Mouse (Mus musculus) erythroblast, adult 5-6 weeks (primary cell): Measurements from ENCODE around the gene Fam186b. TPM values are rescaled to one million over a fixed set of nuclear protein-coding genes. Genes with fewer than 3 reads are reported as not detected.

Experiments used
- ATAC-seq: replicated peaks from 2 replicates; pipeline ENCODE4 v1.8.0; 2016; ENCODE audit warnings: moderate number of reproducible peaks, mild to moderate bottlenecking, moderate TSS enrichment, inconsistent platforms; ENCODE audit not compliant: poor library complexity, low FRiP score, severe bottlenecking
- total RNA-seq, 2 experiments: library from RNA; stranded (forward) in 1 of 2; stranded (reverse) in 1 of 2; fragments of 150-400 nt in 1 of 2; fragments of 200-764, 138-1000 nt in 1 of 2; gene quantifications; 2 replicates each; pipeline versions ENCODE4 v1.2.3 to v1.2.4; 2015 to 2017; ENCODE audit warnings: low replicate concordance in 2 of 2

Fam186b gene
- total RNA-seq (2015; ENCODE audit: low replicate concordance) (0.63 TPM in 1 of 2 replicates, not detected in the other), total RNA-seq (2017; ENCODE audit: low replicate concordance) (not detected in 2 replicates)

DNA sequence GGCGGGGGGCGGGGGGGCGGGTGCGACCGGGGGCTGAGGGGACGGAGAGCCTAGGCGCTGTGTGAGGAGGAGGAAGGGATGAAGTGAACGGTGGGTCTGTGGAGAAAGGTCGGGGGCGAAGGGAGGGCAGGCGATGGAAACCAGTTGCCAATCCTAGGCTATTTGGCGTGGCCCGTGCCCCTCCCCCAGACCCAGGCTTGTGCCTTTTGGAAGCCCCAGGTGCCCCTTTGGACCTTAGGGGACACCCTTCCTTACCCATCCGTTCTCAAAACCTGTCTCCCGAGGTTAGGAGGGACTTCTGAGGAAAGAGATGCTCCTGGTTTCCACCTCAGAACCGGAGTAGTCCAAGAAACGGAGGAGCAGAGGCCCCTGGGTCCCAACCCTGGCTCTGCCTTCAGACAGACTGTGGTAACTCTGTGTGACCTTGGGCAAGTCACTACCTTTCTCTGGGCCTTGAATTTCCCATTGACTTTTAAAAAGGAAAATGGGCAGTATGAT is at the start of gene Fam186b:
Gene Fam186b, minus strand, starts transcription at position 405 of the 498 bp plus-strand sequence.
- no peak for ATAC-seq

DNA sequence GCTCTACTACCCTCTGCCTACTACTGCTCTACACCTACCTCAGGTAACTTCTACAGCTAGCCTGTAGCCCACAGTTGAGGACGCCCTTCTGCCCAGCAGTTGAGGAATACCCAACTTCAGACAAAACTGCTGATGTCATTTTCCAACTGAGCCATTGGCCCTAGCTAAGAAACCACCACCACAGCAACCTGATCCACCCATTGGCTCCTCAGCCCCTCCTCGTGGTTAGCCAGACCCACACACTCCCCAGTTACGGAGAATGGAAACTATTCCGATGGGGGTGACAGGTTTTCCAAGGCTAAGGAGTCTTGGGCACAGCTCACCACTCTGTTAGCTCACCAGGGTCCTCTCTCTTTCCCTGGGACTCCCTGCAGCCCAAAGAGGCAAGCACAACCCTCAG is 49.3 kb upstream of the Fam186b start:
- ATAC-seq = no peak

DNA sequence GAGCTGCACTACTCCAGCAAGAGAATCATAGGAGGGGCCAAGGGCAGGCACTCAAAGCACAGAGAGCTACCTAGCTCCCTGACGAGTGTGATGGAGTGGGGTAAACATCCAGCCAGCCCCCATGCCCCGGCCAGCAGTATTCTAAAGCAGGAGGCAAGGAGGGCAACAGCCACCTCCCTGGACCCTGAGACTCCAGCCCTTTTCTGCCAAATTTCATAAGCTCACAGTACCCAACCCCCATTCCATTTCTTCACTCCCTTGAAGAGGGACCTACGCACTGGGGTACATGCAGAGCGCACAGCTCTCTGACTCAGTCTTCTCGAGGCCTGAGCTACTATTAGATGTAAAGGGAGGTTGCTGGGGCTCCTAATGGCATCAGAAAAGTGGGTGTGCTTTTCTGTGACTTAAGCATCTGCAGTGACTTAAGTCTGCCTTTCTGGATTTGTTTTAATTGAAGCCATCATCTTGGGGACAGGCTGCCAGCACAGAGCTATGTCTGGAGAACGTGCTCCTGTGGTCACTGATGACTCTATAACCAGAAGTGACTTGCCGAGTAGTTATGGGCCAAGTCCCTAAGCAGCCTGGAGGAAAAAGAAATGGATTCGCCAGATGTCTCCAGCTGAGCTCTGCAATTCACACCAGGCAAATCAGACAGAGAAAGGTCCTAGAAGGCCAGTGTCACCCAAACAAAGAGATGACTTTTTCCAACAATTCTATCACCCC is 48.6 kb upstream of the Fam186b start:
- no peak for ATAC-seq

GRCm38 (mm10) chr15:99343414-99344147 is 47.9 kb upstream of the Fam186b start:
- no peak for ATAC-seq

- ATAC-seq = no peak
These were observed 46.7 kb upstream of the Fam186b start for GRCm38 (mm10) chr15:99342194-99342981.

DNA sequence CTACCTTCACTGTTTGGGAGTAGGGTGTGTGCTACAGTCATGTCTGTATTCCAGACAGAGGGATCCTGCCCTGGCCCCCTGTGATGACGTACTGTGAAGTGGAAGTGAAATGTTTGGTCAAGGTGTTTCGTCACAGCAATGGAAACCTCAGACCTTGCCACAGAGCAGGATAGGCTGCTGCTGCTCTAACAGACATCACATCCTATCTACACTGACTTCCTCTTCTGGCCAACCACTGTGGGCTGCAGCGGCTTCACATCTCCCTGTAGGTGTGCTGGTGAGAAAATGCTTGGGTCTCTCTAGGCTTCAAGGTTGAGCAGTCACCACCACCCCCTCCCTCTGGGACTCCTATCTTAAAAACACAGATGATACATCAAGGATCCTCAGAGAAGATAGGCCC is 45.4 kb upstream of the Fam186b start:
- ATAC-seq = no peak

DNA sequence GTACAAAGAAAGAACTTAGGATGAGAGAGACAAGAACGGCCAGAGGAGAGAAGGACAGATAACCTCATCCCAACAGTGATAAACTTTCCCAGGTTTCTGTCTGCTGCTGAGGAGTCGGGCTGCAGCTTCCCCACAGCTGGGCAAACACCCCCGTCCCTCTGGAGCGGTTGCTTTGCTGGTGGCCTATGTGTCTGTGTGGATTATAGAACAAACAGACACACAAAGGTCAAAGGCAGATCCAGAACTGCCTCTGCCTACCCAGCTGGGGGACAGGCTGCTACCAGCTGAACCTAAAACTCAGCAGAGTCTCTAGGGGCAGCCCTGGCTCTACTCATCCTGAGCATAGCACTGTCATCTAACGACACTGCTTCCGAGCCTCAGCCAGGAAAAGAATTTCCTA is 44.0 kb upstream of the Fam186b start:
- no peak for ATAC-seq

GRCm38 (mm10) chr15:99338916-99339315 is 43.2 kb upstream of the Fam186b start:
- no peak for ATAC-seq

GRCm38 (mm10) chr15:99335801-99336320 is 40.2 kb upstream of the Fam186b start:
- ATAC-seq = no peak

GRCm38 (mm10) chr15:99334500-99334899 is 38.8 kb upstream of the Fam186b start:
- no peak for ATAC-seq

- no peak for ATAC-seq
These were observed 38.0 kb upstream of the Fam186b start for GRCm38 (mm10) chr15:99333676-99334065.

DNA sequence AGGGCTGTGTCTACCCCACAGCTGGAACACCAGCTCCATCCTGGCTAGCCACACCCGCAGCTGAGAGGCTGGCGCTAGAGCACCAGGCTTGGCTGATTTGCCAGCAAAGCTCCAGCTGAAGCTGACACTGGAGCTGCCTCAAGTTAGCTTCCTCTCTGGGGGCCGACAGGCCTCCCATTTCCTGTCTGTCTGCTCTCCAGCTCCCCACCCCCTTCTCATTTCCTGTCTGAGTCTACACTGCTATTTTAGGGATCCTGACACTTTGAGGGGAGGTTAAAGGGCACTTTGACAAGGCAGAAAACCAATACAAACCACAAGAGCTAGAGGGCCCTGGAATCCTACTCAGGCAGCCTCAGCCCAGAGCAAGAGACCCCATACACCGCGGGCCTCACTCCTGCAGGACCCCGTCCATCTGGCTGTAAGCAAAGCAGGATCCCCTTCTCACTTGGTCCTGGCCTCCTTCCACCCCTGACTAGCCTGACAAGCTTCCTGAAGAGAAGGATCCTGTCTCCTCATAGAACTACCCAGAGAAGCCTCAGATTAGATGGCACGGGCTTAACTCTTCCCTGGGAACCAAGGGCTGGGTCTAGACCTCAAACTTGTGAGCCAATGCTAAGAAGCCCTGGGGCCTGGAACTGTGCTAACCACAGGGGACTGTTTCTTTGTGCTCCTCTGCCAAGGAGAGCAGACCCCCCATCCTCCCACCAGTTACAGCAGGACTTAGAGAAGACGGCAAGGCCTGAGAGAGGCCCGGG is 37.4 kb upstream of the Fam186b start:
- no peak for ATAC-seq

- no peak for ATAC-seq
These were observed 36.4 kb upstream of the Fam186b start for GRCm38 (mm10) chr15:99332111-99332510.

DNA sequence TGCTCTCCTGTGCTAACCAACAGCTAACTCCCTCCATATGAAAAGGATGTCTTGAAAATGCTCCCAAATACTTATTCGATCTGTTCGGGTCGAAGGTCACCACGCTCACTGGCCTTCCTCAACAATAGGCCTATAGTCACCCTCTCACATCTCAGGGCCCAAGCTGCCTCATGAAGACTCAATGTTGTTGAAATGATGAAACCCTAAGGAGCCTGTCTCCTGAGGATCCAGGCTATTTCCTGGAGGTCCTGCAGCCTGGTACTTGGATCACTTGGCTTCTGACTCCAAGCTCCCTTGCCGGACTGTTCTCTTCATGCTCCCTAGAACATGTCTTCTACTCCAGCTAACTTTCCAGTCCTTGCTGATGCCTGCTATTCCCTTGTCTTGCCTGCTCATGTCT is 35.7 kb upstream of the Fam186b start:
- ATAC-seq = no peak

- ATAC-seq = no peak
These were observed 34.6 kb upstream of the Fam186b start for GRCm38 (mm10) chr15:99330324-99330723.

- ATAC-seq = no peak
These were observed 32.3 kb upstream of the Fam186b start for GRCm38 (mm10) chr15:99328011-99328410.

GRCm38 (mm10) chr15:99326959-99327358 is 31.3 kb upstream of the Fam186b start:
- ATAC-seq = 0 out of 2 replicates have a peak, but pooled peaks have one; percentile 59

- ATAC-seq = no peak
These were observed 30.7 kb upstream of the Fam186b start for GRCm38 (mm10) chr15:99326407-99326806.

GRCm38 (mm10) chr15:99325598-99325997 is 29.9 kb upstream of the Fam186b start:
- ATAC-seq = no peak
